Mouse (Mus musculus): ENCODE data around the gene Lhb. TPM values are rescaled to one million over a fixed set of nuclear protein-coding genes. Genes with fewer than 3 reads are reported as not detected.

Gene Lhb
- polyA plus RNA-seq, 1 experiment, result 0.07 TPM

- Histone ChIP-seq H3K4me2 (ENCODE audit: low read depth) (no peak overlapping the region), H3K79me2 (ENCODE audit: control insufficient read depth, insufficient read depth) (no peaks in the 10 kb centered on the region), H3K36me3 (ENCODE audit: control insufficient read depth, insufficient read depth) (no peaks in the 10 kb centered on the region), H3K4me3 (no peak overlapping the region), H3ac (ENCODE audit: control insufficient read depth, insufficient read length) (no peak overlapping the region), H3K27me3 (ENCODE audit: control insufficient read depth, insufficient read depth, insufficient read length) (peaks cover 9% of the 10 kb centered on the region)
- TF ChIP-seq REST (IDR thresholded peaks at IDR 0.05; ENCODE audit: insufficient read depth, insufficient read length) (no peak), USF1 (IDR thresholded peaks at IDR 0.05; ENCODE audit: low read depth) (no peak), TCF12 (IDR thresholded peaks at IDR 0.05; ENCODE audit: insufficient read depth, poor library complexity, severe bottlenecking) (no peak), TCF3 (IDR thresholded peaks at IDR 0.05; ENCODE audit: insufficient read length, low read depth) (no peak), POLR2AphosphoS2 (IDR thresholded peaks at IDR 0.05; ENCODE audit: insufficient read length, low read depth) (no peak), MAX (IDR thresholded peaks at IDR 0.05; ENCODE audit: low read depth) (no peak), MYOG (IDR thresholded peaks at IDR 0.05; ENCODE audit: control insufficient read depth in 1 of 3, insufficient read depth in 1 of 3, insufficient read length in 2 of 3, low read depth in 2 of 3) (no peak), CEBPB (IDR thresholded peaks at IDR 0.05; ENCODE audit: insufficient read depth, poor library complexity, severe bottlenecking) (no peak), SRF (IDR thresholded peaks at IDR 0.05; ENCODE audit: control insufficient read depth, insufficient read length, low read depth) (no peak), POLR2A (IDR thresholded peaks at IDR 0.05; ENCODE audit: insufficient read length, low read depth) (no peak), MYOD1 (IDR thresholded peaks at IDR 0.05; ENCODE audit: control insufficient read depth in 1 of 3, insufficient read length in 2 of 3, low read depth in 2 of 3) (no peak)
Measured at GRCm38 (mm10) chr7:45417962-45418492, 2.6 kb upstream of the Lhb start.

DNA sequence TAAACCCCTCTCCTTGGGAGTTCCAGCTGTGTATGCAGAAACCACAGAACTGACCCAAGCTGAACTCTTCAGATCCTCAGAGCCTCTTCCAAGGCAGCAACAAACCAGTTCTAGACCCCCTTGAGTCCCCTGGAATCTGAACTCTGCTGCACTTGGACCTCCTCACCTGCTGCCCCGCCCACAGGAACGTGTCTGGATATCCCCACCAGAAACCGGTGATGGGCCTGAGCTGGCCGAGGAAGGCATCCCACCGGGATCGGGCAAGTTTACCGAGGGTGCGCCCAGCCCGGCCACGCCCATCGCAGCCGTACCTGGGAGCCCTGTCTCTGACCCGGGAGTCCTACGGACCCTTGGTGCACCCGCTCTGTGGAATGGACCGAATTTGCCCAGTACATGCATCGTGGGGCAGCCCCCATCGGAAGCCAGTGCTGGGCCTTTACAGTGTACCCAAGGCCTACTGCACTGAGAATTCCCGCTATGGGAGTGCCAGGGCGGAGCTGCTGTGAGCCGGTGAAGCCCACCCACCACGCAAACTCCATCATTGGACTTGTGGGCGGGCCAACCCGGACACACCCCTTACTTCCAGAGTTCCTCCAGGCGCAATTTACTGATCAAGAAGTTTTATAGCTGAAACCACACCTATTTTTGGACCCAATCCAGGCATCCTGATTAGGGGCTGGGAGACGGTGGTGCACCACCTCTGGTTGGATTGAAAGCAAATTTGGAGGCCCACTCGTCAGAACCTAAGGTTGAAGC lies 583 bp upstream of the Lhb start:
- Histone ChIP-seq H3K4me3 (no peak overlapping the region), H3K4me2 (ENCODE audit: low read depth) (no peak overlapping the region), H3K27me3 (ENCODE audit: control insufficient read depth, insufficient read depth, insufficient read length) (peaks cover 9% of the 10 kb centered on the region), H3K79me2 (ENCODE audit: control insufficient read depth, insufficient read depth) (no peaks in the 10 kb centered on the region), H3ac (ENCODE audit: control insufficient read depth, insufficient read length) (no peak overlapping the region), H3K36me3 (ENCODE audit: control insufficient read depth, insufficient read depth) (peaks cover 3% of the 10 kb centered on the region)
- TF ChIP-seq MYOD1 (IDR thresholded peaks at IDR 0.05; ENCODE audit: control insufficient read depth in 1 of 3, insufficient read length in 2 of 3, low read depth in 2 of 3) (no peak), TCF3 (IDR thresholded peaks at IDR 0.05; ENCODE audit: insufficient read length, low read depth) (no peak), MYOG (IDR thresholded peaks at IDR 0.05; ENCODE audit: control insufficient read depth in 1 of 3, insufficient read depth in 1 of 3, insufficient read length in 2 of 3, low read depth in 2 of 3) (no peak), SRF (IDR thresholded peaks at IDR 0.05; ENCODE audit: control insufficient read depth, insufficient read length, low read depth) (no peak), TCF12 (IDR thresholded peaks at IDR 0.05; ENCODE audit: insufficient read depth, poor library complexity, severe bottlenecking) (no peak), POLR2AphosphoS2 (IDR thresholded peaks at IDR 0.05; ENCODE audit: insufficient read length, low read depth) (no peak), USF1 (IDR thresholded peaks at IDR 0.05; ENCODE audit: low read depth) (no peak), POLR2A (IDR thresholded peaks at IDR 0.05; ENCODE audit: insufficient read length, low read depth) (no peak), CEBPB (IDR thresholded peaks at IDR 0.05; ENCODE audit: insufficient read depth, poor library complexity, severe bottlenecking) (no peak), MAX (IDR thresholded peaks at IDR 0.05; ENCODE audit: low read depth) (no peak)

GRCm38 (mm10) chr7:45421194-45421593 lies 574 bp downstream of the Lhb start:
- Histone ChIP-seq H3K36me3 (ENCODE audit: control insufficient read depth, insufficient read depth) (peaks cover 3% of the 10 kb centered on the region), H3ac (ENCODE audit: control insufficient read depth, insufficient read length) (no peak overlapping the region), H3K27me3 (ENCODE audit: control insufficient read depth, insufficient read depth, insufficient read length) (peaks cover under 1% of the 10 kb centered on the region), H3K4me3 (no peak overlapping the region), H3K4me2 (ENCODE audit: low read depth) (no peak overlapping the region), H3K79me2 (ENCODE audit: control insufficient read depth, insufficient read depth) (no peaks in the 10 kb centered on the region)
- no peak for TF ChIP-seq POLR2AphosphoS2 (IDR thresholded peaks at IDR 0.05; ENCODE audit: insufficient read length, low read depth)
- TF ChIP-seq TCF3 (IDR thresholded peaks at IDR 0.05; ENCODE audit: insufficient read length, low read depth), result no peak
- no peak for TF ChIP-seq SRF (IDR thresholded peaks at IDR 0.05; ENCODE audit: control insufficient read depth, insufficient read length, low read depth)
- no peak for TF ChIP-seq CEBPB (IDR thresholded peaks at IDR 0.05; ENCODE audit: insufficient read depth, poor library complexity, severe bottlenecking)
- TF ChIP-seq TCF12 (IDR thresholded peaks at IDR 0.05; ENCODE audit: insufficient read depth, poor library complexity, severe bottlenecking), result no peak
- no peak for TF ChIP-seq E2F4 (IDR thresholded peaks at IDR 0.05; ENCODE audit: insufficient read depth)
- TF ChIP-seq REST (IDR thresholded peaks at IDR 0.05; ENCODE audit: insufficient read depth, insufficient read length), result no peak
- TF ChIP-seq POLR2A (IDR thresholded peaks at IDR 0.05; ENCODE audit: insufficient read length, low read depth), result no peak
- TF ChIP-seq USF1 (IDR thresholded peaks at IDR 0.05; ENCODE audit: low read depth), result no peak
- no peak for TF ChIP-seq MAX (IDR thresholded peaks at IDR 0.05; ENCODE audit: low read depth)

DNA sequence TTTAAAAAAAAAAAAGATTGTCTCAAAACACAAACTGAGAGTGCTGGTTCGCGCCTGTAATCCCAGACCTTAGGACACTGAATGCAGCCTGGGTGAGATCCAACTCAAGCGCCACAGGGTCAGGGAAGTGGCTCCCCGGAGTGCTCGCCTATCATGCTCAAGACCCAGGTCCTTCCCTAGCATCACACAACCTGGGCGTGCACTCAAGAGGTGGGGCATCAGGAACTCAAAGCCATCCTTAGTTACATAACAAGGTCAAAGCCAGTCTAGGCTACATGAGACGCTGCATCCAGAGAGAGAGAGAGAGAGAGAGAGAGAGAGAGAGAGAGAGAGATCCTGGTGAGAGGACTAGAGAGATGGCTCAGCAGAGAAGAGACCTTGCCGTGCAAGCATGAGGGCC lies 5.9 kb downstream of the Lhb start:
- no peak for TF ChIP-seq TCF3 (IDR thresholded peaks at IDR 0.05; ENCODE audit: insufficient read length, low read depth)
- TF ChIP-seq REST (IDR thresholded peaks at IDR 0.05; ENCODE audit: insufficient read depth, insufficient read length), result no peak
- no peak for TF ChIP-seq USF1 (IDR thresholded peaks at IDR 0.05; ENCODE audit: low read depth)
- no peak for TF ChIP-seq E2F4 (IDR thresholded peaks at IDR 0.05; ENCODE audit: insufficient read depth)
- Histone ChIP-seq H3K79me2 (ENCODE audit: control insufficient read depth, insufficient read depth) (peaks cover 8% of the 10 kb centered on the region), H3K36me3 (ENCODE audit: control insufficient read depth, insufficient read depth) (peaks cover 19% of the 10 kb centered on the region)

DNA sequence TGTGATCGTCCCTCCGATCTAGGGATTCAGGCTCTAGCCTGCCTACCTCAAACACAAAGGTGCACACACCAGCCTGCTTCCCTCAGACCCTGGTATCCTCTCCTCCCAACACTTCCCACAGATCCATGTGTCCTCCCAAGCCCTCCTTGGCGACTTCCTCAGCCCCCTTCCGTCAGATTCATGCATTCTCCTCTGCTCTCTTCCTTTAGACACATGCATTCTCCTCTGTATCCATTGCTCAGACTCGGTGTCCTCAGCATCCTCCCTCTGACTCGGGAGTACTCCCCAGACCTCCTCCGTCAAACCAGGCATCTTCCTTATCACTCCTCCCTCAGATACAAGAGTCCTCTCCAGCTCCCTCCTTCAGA lies 13.2 kb downstream of the Lhb start:
- TF ChIP-seq POLR2AphosphoS2 (IDR thresholded peaks at IDR 0.05; ENCODE audit: insufficient read length, low read depth) (no peak), POLR2A (IDR thresholded peaks at IDR 0.05; ENCODE audit: insufficient read length, low read depth) (no peak), CEBPB (IDR thresholded peaks at IDR 0.05; ENCODE audit: insufficient read depth, poor library complexity, severe bottlenecking) (no peak), REST (IDR thresholded peaks at IDR 0.05; ENCODE audit: insufficient read depth, insufficient read length) (no peak), USF1 (IDR thresholded peaks at IDR 0.05; ENCODE audit: low read depth) (no peak), E2F4 (IDR thresholded peaks at IDR 0.05; ENCODE audit: insufficient read depth) (no peak), TCF12 (IDR thresholded peaks at IDR 0.05; ENCODE audit: insufficient read depth, poor library complexity, severe bottlenecking) (no peak), MYOG (IDR thresholded peaks at IDR 0.05; ENCODE audit: control insufficient read depth in 1 of 3, insufficient read depth in 1 of 3, insufficient read length in 2 of 3, low read depth in 2 of 3) (no peak), MYOD1 (IDR thresholded peaks at IDR 0.05; ENCODE audit: control insufficient read depth in 1 of 3, insufficient read length in 2 of 3, low read depth in 2 of 3) (no peak), TCF3 (IDR thresholded peaks at IDR 0.05; ENCODE audit: insufficient read length, low read depth) (no peak), MAX (IDR thresholded peaks at IDR 0.05; ENCODE audit: low read depth) (no peak), SRF (IDR thresholded peaks at IDR 0.05; ENCODE audit: control insufficient read depth, insufficient read length, low read depth) (no peak)
- H3K4me3 ChIP-seq, result peak overlapping the region; percentile 92
- H3K27me3 ChIP-seq (ENCODE audit: control insufficient read depth, insufficient read depth, insufficient read length), result no peaks in the 10 kb centered on the region
- H3K36me3 ChIP-seq (ENCODE audit: control insufficient read depth, insufficient read depth), result peaks cover 9% of the 10 kb centered on the region
- peak overlapping the region; percentile 96 for H3K4me2 ChIP-seq (ENCODE audit: low read depth)
- H3K79me2 ChIP-seq (ENCODE audit: control insufficient read depth, insufficient read depth), result peaks cover 62% of the 10 kb centered on the region
- peak overlapping the region; percentile 15 for H3ac ChIP-seq (ENCODE audit: control insufficient read depth, insufficient read length)

More for the DNA sequence above, 5.9 kb downstream of the Lhb start:
- Histone ChIP-seq H3ac (ENCODE audit: control insufficient read depth, insufficient read length) (no peak overlapping the region), H3K27me3 (ENCODE audit: control insufficient read depth, insufficient read depth, insufficient read length) (no peaks in the 10 kb centered on the region), H3K4me3 (no peak overlapping the region), H3K4me2 (ENCODE audit: low read depth) (no peak overlapping the region)
